Mouse (Mus musculus): ENCODE measurements around the gene Nelfe.
"Not testable (repeated sequence)": the region's sequence is repeated elsewhere in the genome, so short reads cannot be mapped to it uniquely, and the experiment has no call there.

Nelfe gene

DNA sequence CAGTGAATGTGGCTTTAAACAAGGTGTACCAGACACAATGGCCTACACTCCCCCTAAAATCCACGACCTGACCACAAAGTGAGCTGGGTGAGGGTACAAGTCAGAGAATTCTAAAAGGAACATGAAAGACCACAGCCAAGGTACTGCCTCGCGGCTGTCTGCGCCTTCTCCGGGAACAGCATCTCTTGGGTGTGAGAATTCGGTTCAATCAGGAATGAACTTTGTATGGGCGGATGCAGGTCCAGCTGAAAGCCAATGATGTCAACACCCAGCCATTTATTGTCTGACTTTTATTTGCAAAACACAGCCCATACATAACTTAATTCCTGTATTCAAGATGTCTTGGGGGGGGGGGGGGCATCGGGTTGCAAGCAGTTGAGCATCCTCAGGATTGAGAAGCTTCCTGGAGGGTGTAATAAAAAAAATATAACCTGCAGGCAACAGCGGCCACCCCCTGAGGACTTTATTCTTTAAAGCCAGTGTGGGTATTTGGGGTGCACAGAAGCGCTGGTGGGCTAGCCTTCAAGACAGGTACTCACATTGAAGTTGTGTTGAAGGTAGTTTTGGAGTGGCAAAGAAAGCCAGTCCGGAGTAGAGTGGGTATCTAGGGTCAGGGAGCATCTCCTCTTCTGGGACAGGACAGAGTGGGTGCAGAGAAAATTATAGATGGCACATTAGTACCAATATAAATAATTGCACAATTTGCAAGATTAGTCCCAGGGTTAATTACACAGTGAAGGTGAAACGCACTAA lies 43.1 kb downstream of the Nelfe start:
- no peak for DNase-seq (ENCODE audit: low spot score)

DNA sequence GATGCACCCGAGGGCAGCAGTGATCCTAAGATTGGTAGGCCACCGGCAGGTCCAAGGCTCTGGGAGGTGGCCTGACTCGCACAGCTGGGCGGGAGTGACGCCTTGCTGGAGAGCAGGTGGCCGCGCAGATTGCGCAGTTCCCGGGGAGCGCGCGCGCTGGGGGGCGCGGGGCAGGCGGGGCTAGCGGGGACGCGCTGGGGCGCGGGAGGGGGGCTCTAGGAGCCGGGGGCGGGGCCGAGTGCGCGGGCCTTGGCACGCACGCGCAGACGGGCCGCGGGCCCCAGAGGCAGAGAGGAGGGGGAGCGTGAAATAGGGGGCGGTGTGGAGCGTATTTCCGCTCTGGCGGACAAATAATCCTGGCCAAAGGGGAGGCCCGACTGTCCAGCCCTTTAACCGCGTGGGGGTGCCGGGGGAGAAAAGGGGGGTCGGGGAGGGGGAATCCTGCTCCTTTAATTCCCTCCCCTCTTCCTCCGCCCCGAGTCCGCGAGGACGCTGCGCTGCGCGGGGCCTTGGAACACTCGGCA lies 43.9 kb downstream of the Nelfe start:
- DNase-seq (ENCODE audit: low spot score): peak; percentile 89

DNA sequence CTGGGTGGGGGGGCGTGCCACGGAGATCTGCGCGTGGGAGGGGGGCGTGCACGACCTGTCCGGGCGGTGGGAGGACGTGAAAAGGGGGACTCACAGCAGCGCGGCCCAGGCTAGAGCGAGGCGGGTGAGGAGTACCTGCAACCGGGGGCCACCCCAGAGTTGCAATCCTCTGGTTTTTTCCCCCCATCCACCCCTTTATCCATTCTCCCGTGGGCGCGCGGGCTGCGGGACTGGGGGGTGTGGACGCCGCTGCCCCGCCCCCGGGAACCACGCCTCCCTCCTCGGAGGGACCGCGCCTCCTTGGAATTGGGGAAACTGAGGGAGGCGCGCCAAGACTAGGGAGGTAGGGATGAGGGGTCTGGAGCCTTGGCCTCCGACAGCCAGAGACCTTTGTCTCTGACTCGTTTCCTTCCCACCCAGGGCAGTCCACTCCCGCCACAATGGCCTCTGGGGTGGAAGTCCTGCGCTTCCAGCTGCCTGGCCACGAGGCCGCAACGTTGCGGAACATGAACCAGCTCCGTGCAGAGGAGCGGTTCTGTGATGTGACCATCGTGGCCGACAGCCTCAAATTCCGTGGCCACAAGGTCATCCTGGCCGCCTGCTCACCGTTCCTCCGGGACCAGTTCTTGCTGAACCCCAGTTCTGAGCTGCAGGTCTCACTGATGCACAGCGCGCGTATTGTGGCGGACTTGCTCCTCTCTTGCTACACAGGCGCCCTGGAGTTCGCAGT lies 44.8 kb downstream of the Nelfe start:
- peak; percentile 50 for DNase-seq (ENCODE audit: low spot score)

DNA sequence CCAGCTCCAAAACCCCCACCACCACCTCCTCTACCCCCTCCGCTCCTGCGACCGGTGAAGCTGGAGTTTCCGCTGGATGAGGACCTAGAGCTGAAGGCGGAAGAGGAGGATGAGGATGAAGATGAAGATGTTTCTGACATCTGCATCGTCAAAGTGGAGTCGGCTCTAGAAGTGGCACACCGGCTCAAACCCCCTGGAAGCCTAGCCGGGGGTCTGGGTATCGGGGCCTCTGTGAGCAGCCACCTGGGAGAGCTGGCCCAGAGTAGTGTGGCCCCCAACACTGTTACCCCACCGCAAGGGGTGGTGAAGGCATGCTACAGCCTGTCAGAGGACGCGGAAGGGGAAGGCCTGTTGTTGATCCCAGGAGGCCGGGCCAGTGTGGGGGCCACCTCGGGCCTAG lies 45.5 kb downstream of the Nelfe start:
- DNase-seq (ENCODE audit: low spot score): no peak

DNA sequence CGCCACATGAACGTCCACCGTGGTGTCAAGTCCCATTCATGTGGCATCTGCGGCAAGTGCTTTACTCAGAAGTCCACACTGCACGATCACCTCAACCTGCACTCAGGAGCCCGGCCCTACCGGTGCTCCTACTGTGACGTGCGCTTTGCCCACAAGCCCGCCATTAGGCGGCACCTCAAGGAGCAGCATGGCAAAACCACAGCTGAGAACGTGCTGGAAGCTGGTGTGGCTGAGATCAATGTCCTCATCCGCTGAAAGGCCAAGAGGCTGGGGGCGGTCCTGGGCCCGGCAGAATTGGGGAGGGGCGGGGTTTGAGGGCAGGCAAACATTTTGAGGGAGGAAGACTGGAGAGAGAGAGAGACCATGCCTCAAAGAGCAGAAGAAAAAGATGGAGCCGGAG lies 46.2 kb downstream of the Nelfe start:
- DNase-seq (ENCODE audit: low spot score): no peak

DNA sequence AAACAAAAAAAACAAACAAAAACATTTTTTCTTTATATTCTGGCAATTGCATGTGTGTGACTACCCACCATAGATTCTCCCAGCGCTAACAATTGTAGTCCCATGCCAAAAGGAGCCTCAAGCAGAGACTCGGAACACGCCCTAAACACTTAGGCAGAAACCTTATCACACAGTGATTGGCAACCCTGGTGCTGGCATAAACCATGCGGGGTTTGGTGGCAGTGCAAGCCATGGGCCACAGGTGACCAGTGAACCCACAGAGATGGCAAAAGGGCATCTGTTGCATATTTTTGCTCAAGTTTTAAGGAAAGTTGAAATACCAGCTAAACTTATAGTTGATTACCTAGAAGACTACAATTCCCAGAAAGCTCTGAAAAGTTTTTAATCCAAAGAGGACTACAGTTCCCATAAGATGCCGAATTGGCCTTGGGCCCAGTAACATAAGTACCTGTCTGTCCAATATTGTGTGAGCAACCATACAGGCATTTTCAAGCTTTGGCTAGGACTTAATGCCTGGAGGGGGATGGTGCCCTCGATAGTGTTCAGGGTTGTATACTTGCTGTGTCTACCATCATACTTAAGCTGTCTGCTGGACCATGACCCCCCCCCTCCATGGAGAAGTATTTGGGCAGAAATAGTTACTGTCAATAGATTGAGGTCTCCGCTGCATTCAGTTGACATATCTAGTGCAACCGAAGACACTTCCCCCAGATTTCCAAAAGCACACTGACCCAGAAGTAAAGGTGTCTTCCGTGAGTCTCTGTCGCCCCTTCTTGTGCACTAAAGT lies 47.4 kb downstream of the Nelfe start:
- no peak for DNase-seq (ENCODE audit: low spot score)

DNA sequence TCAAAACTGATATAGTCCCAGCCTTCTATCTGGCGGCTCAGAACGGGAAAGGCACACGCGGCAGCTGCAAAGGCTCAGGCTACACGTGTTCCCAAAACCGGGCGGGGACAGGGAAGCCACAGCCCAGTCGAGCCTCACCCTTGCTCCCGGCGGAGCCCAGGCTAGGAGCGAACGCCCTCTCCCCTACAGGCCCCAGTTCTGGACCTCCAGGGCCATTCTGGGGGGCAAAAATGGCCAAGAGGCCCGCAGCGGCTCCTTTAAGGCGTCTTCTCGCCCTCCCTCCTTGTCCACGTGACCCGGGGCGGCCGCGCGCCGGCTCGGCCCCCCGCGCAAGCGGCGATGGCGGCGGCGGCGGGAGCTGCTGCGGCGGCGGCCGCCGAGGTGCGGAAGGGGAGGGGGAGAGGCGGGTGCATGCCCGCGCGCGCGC lies 48.0 kb downstream of the Nelfe start, which contains the start of the genes C2 and Ehmt2:
Gene C2 (minus strand): TSS at position 106 of the 427 bp plus-strand sequence.
Gene Ehmt2 (plus strand): TSS at position 310 of the 427 bp plus-strand sequence.
- DNase-seq (ENCODE audit: low spot score): peak; percentile 77

DNA sequence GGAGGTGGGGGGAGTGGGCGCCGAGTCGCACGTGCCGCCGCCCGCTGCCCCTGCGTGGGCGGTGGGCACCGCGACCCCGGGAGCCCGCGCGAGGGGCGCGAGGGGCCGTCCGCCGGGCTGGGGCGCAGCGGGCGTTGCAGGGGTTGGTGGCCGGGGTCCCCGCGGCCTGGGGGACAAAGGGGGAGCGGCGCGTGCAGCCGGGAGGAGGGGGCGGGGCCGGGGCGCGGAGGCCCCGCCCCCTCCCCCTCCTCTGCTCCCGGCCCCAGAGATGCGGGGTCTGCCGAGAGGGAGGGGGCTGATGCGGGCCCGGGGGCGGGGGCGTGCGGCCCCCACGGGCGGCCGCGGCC lies 48.5 kb downstream of the Nelfe start:
- no peak for DNase-seq (ENCODE audit: low spot score)

DNA sequence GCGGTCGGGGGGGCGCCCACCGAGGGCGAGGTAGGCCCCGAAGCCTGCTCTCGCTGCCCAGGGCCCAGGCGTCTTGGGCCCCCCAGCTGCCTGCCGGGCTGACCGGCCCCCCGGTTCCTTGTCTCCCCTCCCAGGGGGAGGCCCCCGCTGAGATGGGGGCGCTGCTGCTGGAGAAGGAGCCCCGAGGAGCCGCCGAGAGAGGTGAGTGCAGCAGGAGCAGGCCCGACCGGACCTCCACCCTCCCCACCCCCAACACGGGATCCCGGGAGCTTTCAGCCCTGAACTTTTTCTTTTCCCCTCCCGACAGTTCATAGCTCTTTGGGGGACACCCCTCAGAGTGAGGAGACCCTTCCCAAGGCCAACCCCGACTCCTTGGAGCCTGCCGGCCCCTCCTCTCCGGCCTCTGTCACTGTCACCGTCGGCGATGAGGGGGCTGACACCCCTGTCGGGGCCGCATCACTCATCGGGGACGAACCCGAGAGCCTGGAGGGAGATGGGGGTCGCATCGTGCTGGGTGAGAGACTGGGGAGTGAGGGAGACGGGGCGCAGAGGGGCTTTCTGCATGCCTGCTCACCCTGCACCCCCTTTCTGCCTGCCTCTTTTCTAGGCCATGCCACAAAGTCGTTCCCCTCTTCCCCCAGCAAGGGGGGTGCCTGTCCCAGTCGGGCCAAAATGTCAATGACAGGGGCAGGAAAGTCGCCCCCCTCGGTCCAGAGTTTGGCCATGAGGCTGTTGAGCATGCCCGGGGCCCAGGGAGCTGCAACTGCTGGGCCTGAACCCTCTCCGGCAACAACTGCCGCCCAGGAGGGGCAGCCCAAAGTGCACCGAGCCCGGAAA lies 49.1 kb downstream of the Nelfe start:
- DNase-seq (ENCODE audit: low spot score): peak; percentile 38

DNA sequence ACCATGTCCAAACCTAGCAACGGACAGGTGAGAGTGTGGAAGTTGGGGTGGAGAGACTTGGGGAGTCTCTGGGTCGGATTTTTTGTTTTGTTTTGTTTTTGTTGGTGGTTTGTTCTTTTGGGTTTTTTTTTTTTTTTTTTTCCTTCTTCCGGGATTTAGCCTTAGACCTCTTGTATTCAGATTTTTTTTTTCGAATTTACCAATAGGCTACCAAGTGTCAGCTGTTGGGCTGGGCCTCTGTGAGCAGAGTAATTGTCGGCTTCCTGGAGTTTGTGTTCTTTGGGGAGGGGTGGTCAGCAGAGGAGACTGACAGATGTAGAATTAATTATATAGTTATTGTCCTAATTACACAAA lies 49.7 kb downstream of the Nelfe start:
- no peak for DNase-seq (ENCODE audit: low spot score)

DNA sequence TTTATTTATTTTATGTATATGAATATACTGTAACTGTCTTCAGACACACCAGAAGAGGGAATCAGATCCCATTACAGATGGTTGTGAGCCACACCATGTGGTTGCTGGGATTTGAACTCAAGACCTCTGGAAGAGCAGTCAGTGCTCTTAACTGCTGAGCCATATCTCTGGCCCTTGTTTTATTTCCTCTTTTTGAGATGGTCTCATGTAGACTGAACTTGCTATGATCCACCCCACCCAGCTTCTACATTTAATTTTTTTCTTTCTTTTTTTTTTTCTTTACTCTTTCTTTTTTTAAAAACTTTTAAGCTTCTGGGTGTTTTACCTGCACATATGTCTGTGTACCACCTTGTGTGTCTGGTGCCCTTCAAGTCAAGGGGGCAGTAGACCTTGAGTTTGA lies 50.6 kb downstream of the Nelfe start:
- DNase-seq (ENCODE audit: low spot score): not testable (repeated sequence)

DNA sequence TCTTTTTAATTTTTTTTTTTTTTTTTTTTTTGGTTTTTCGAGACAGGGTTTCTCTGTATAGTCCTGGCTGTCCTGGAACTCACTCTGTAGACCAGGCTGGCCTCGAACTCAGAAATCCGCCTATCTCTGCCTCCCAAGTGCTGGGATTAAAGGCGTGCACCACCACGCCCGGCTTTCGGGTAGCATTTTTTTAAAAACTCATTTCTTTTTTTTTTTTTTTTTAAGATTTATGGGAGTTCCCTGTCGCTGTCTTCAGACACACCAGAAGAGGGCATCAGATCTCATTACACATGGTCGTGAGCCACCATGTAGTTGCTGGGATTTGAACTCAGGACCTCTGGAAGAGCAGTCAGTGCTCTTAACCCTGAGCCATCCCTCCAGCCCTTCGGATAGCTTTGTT lies 51.8 kb downstream of the Nelfe start:
- DNase-seq (ENCODE audit: low spot score): not testable (repeated sequence)

DNA sequence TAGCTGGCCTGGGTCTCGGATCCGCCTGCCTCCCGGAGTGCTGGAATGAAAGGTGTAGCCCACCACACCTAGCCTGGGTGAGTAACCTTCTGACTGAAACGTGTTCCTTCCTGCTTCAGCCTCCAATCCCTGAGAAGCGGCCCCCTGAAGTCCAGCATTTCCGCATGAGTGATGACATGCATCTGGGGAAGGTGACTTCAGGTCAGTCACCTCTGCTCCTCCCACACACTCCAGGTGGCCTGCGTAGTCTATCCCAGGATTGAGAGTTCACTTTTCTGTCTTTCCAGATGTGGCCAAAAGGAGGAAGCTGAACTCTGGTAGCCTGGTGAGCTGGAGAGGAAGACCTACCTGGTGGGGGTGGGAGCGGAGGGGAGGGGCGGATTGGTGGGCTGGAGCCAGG lies 52.7 kb downstream of the Nelfe start:
- no peak for DNase-seq (ENCODE audit: low spot score)
